Mouse (Mus musculus): ENCODE measurements around the gene Tfap2d.

Tfap2d gene

DNA sequence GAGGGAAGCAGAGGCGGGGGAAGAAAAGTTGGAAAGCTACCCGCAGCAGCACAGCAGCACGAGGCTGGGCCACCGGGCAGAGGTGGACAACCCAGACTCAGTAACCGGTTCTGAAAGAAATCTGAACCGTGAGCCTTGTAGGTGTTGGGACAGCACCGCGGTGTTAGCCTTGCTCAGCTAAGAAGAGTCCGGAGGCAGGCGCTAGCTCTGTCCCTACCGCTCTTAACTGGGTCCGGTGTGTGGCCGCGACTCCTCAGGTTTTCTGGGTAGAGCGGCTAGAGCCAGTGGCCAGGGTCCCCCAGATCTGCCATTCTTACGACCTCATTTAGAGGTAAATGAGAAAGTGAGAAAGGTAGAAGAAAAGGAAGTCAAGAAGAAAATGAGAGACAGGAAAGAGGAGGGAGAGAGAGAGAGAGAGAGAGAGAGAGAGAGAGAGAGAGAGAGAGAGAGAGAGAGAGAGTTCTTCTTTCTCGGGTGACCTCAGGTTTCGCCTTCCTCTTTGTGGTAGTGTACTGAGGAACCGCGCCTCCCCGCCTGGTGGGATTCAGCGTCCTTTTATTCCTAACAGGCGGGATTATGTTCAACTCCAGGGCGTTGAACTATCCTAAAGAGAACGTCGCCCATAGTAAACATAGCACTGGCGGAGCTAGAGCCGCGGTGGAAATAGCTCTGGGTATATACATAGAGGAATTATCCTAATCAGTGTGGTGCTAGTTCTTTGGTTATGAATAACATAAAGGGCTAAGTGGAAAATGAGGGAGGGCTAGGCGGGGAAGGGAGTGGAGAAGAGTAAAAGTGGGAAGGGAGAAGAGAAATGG, 107.6 kb downstream of the Tfap2d start:
- DNase-seq (ENCODE audit: low spot score in 2 of 2) = no peak

- no peak for DNase-seq (ENCODE audit: low spot score in 2 of 2)
Observed at GRCm38 (mm10) chr1:19211033-19211405, 108.2 kb downstream of the Tfap2d start.

DNA sequence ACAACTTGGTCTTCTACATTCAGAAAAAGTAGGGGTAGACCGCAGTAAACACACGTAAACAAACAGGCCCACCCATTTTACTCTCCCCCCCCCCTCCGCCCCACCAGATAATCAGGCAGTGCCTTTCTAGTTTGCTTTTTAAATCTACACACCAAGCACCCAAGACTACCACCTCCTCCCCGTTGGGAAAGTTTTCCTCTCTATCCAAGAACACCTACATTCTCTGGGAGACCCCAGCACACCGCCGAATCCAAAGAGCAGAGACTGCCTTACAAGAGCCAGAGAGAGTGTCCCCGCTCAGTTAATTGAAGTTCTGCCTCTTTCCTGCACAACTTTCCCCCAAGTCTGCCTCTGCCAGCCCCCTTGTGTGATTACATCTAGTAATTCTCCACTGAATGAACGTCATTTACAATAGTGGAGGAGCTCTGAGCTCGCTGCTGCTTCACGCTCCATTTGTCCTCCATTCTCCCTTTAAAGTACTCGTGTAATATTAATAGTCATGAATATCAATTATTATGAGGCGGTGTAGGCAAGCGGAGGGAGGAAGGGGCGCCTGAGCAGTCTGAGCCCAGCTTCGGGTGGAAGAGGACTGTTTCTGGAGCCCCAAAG, 108.8 kb downstream of the Tfap2d start:
- no peak for DNase-seq (ENCODE audit: low spot score in 2 of 2)

- DNase-seq (ENCODE audit: low spot score in 2 of 2) = no peak
Observed at GRCm38 (mm10) chr1:19212691-19213090, 109.9 kb downstream of the Tfap2d start.

- no peak for DNase-seq (ENCODE audit: low spot score in 2 of 2)
Observed at GRCm38 (mm10) chr1:19213171-19213570, 110.3 kb downstream of the Tfap2d start.

- no peak for DNase-seq (ENCODE audit: low spot score in 2 of 2)
Observed at GRCm38 (mm10) chr1:19213851-19214395, 111.1 kb downstream of the Tfap2d start.

Measured in urinary bladder, adult 18-20 months (tissue).